Mouse (Mus musculus): ENCODE measurements around the gene Slc13a1.

DNA sequence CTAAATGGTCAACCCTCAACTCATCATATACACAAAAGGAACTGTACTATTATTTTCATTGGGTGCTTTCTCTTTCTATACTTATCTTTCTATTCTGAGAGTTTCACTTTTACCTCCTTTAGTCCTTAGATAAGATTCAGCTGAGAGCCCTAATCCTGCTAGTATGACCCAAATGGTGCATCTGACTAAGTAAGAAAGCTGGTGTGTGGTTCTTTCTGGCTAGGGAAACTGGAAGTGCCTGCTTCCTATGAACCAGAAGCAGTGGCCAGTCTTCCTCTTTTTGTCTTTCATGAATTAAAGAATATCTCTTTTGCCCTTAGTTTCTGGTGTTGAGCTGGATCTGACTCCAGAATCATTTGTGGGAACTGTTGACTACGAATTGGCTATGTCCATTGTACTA lies 8.1 kb downstream of the Slc13a1 start:
- TF ChIP-seq CTCF (IDR thresholded peaks at IDR 0.05; ENCODE audit: low read depth, low read length): no peak
- no peak for TF ChIP-seq GATA1 (IDR thresholded peaks at IDR 0.05; ENCODE audit: borderline replicate concordance, low read length)

All from G1E (cell line).